Mouse (Mus musculus) heart, embryonic 12.5 days (tissue): ENCODE measurements around the gene Ttll6. TPM values are rescaled to one million over a fixed set of nuclear protein-coding genes. Genes with fewer than 3 reads are reported as not detected.
"Not testable (repeated sequence)": the region's sequence is repeated elsewhere in the genome, so short reads cannot be mapped to it uniquely, and the experiment has no call there.

Experiments
- ATAC-seq: fragments of 200-750 bp; cut with Nextera tagmentation; 2 replicates; pipeline ENCODE4 v1.8.0; 2017; ENCODE audit warnings: moderate TSS enrichment, moderate library complexity; ENCODE audit not compliant: insufficient number of reproducible peaks, low FRiP score
- H3K27ac ChIP-seq: fragments of 300-500 bp; sonication (generic); 2 replicates; pipeline ENCODE4 v1.5.1; 2016; ENCODE audit warnings: mild to moderate bottlenecking, moderate library complexity; ENCODE audit not compliant: poor library complexity, severe bottlenecking
- H3K27me3 ChIP-seq: fragments of 300-500 bp; sonication (generic); replicated peaks from 2 replicates; pipeline ENCODE4 v1.6.1; 2016; ENCODE audit warnings: mild to moderate bottlenecking, moderate library complexity
- H3K36me3 ChIP-seq: fragments of 300-500 bp; sonication (generic); 2 replicates; pipeline ENCODE4 v1.6.1; 2016; ENCODE audit warnings: mild to moderate bottlenecking, moderate library complexity
- H3K4me1 ChIP-seq: fragments of 300-500 bp; sonication (generic); replicated peaks from 2 replicates; pipeline ENCODE4 v1.6.1; 2016; ENCODE audit warnings: mild to moderate bottlenecking
- H3K4me2 ChIP-seq: fragments of 300-500 bp; sonication (generic); 2 replicates; pipeline ENCODE4 v1.6.1; 2016; ENCODE audit warnings: mild to moderate bottlenecking, moderate library complexity
- H3K4me3 ChIP-seq: fragments of 300-500 bp; sonication (generic); 2 replicates; pipeline ENCODE4 v1.5.1; 2016; ENCODE audit warnings: mild to moderate bottlenecking
- H3K9ac ChIP-seq: fragments of 300-500 bp; sonication (generic); 2 replicates; pipeline ENCODE4 v1.6.1; 2016; ENCODE audit warnings: mild to moderate bottlenecking, moderate library complexity
- H3K9me3 ChIP-seq: fragments of 300-500 bp; sonication (generic); replicated peaks from 2 replicates; pipeline ENCODE4 v1.6.1; 2016; ENCODE audit warnings: mild to moderate bottlenecking, moderate library complexity
- WGBS: fragments of 180-500 bp; shearing (Covaris S2); methylation state at CpG from one replicate; pipeline ENCODE4 v1.1.7; 2016; 5-methylcytosine and 5-hydroxymethylcytosine counted together
- polyA plus RNA-seq: library from polyadenylated mRNA; unstranded; fragments of >200 nt; fragmentation: Nextera tagmentation; extraction: Ambion mirVana; gene quantifications from 2 replicates; pipeline ENCODE4 v1.2.1, GENCODE M21; 2016

Gene Ttll6
- polyA plus RNA-seq, 1 experiment from 2014 or later: not detected

DNA sequence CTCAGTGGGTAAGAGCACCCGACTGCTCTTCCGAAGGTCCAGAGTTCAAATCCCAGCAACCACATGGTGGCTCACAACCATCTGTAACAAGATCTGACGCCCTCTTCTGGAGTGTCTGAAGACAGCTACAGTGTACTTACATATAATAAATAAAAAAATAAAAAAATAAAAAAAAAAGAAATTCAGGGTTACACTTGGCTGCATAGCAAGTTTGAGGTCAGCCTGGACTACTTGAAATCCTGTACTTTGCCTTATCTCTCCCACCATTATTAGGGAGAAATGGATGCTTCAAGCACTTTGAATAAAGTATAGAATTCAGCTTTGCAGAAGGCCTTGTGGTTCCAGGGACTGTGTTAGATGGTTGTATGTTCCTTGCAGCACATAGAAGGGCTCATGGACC is 16.7 kb upstream of the Ttll6 start:
- ATAC-seq, H3K4me1 ChIP-seq, H3K4me3 ChIP-seq, H3K36me3 ChIP-seq, H3K27ac ChIP-seq, H3K9ac ChIP-seq, H3K9me3 ChIP-seq, H3K4me2 ChIP-seq: not testable (repeated sequence)
- H3K27me3 ChIP-seq: peaks cover 23% of the 10 kb centered on the region
- 67% methylated on average over 3 of the region's 3 CpGs for WGBS

DNA sequence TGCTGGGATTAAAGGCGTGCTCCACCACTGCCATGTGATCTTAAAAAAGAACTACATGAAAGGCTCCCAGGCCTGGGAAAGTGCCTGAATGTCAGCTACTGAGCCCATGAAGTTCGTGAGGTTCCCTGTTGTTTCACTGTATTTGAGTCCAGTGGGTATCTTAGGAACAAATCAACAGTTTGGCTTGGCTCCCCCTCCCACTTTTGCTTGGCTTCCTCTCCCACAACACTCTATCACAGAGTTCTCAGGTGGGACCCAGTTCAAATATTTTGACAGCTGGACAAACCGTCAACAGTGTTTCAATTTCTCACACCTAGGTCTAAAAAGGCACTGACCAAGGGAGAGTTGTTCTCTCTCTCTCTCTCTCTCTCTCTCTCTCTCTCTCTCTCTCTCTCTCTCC is 14.2 kb upstream of the Ttll6 start:
- H3K4me3 ChIP-seq: no peak overlapping the region
- H3K36me3 ChIP-seq: no peaks in the 10 kb centered on the region
- ATAC-seq: no peak
- no peaks in the 10 kb centered on the region for H3K9me3 ChIP-seq
- H3K9ac ChIP-seq: no peak overlapping the region
- H3K27ac ChIP-seq: no peak overlapping the region
- peaks cover 4% of the 10 kb centered on the region; the same call in 1 of the 2 replicates for H3K4me1 ChIP-seq
- 52% methylated on average over 3 of the region's 3 CpGs for WGBS
- H3K27me3 ChIP-seq: peaks cover 43% of the 10 kb centered on the region
- H3K4me2 ChIP-seq: no peak overlapping the region

DNA sequence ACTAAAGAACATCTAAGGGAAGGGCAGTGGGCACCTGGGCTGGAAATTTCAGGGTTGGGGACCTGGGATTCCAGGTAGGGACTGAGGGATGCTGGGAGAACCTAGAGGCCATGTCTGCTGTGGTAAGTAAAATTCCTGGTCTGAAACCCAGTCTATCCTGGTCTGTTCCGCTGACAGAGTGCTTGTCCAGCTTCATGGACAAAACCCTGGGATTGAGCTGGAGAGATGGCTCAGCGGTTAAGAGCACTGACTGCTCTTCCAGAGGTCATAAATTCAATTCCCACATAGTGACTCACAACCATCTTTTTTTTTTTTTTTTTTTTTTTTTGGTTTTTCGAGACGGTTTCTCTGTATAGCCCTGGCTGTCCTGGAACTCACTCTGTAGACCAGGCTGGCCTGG is 10.8 kb upstream of the Ttll6 start:
- H3K4me1 ChIP-seq, ATAC-seq, H3K9ac ChIP-seq, H3K36me3 ChIP-seq, H3K4me2 ChIP-seq, H3K9me3 ChIP-seq, H3K27ac ChIP-seq, H3K4me3 ChIP-seq: not testable (repeated sequence)
- peaks cover 60% of the 10 kb centered on the region for H3K27me3 ChIP-seq
- WGBS: 67% methylated on average over 4 of the region's 4 CpGs

DNA sequence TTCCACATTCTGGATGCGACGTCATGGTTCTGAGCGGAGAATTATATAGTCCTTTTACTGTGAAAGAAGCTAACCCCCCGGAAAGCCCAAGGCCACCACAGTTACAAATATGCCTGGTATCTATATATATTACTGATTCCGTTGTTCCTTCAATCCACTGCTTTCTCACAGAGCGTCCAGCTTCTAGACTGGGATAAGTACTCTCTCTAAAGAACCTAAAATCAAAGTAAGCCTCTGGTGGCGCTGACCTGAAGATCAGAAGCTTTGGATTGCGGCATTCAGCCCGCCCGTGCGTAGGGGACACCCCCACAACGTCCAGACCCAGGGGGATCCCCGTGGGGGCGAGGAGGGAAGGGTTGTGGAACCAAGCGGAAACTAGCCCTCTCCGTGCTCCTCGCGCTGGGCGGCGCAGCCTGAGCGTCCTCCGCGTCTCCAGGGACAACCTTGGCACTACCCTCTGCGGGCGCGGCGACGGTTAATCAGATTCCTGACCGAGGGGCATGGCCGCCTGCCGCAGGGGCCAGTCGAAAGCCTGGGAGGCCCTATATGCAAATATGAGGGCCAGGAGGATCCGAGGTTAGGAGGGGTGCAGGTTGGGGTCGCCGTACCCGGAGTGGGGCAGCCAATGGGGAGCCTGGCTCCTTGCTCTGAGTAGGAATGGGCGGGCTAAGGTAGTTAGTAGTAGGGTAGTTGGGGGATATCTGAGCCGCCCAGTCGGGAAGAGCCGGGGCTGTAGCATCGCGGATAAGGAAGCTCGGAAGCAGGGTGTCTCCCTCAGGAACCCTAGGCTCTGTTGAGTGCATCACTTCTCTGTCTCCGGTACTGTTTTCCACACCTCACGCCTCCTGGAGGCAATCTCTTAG is 9.3 kb upstream of the Ttll6 start:
- peak overlapping the region; percentile 60; the same call in 1 of the 2 replicates for H3K9ac ChIP-seq
- no peaks in the 10 kb centered on the region for H3K9me3 ChIP-seq
- WGBS: 2% methylated on average over 45 of the region's 45 CpGs
- no peak overlapping the region for H3K27ac ChIP-seq
- peaks cover 8% of the 10 kb centered on the region; the same call in 1 of the 2 replicates for H3K4me1 ChIP-seq
- no peaks in the 10 kb centered on the region for H3K36me3 ChIP-seq
- H3K4me3 ChIP-seq: peak overlapping the region; percentile 55
- peaks cover 66% of the 10 kb centered on the region for H3K27me3 ChIP-seq
- ATAC-seq: no peak
- H3K4me2 ChIP-seq: peak overlapping the region; percentile 93

DNA sequence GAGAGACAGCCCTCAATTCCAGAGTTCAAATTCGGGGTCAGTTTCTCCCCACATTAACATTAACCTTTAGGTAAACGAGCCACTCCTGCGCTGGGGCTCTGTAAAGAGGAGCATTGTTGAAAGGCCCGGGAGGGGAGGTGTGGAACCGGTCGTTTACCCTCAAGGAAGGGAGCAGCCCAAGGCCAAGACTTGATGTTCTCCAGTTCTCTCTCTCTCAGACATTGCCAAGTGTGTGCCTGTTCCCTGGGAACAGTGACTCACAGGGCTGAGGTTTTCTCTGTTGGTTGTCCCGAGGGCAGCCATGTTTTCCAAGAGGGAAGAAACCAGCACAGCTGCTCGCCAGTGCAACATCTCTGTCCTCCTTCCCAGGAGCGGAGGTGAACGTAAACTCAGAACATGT is 3.0 kb upstream of the Ttll6 start:
- H3K4me2 ChIP-seq: no peak overlapping the region
- H3K4me3 ChIP-seq: no peak overlapping the region
- H3K36me3 ChIP-seq: no peaks in the 10 kb centered on the region
- H3K27me3 ChIP-seq: peaks cover 76% of the 10 kb centered on the region
- H3K9ac ChIP-seq: no peak overlapping the region
- no peaks in the 10 kb centered on the region for H3K9me3 ChIP-seq
- WGBS: 58% methylated on average over 10 of the region's 10 CpGs
- H3K4me1 ChIP-seq: no peaks in the 10 kb centered on the region
- H3K27ac ChIP-seq: no peak overlapping the region
- ATAC-seq: no peak

DNA sequence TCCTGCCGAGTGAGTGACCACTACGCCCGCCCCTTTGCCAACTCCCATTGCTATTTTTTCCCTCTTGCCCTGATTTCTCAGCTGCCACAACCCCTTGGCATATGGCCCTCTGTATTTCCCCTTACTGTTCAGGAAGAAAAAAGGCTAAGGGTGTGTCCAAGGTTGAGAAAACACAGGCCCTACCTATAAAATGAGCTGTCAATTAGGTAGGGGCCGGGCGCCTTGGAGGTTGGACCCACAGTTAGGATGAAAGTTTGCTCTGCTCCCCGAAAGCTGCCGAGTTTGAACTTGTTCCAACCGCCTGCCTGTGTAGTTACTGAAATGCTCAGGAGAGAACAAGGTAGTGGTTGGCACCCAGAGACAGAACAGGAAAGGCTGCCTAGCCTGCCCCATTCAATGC is 2.3 kb downstream of the Ttll6 start:
- peaks cover 69% of the 10 kb centered on the region for H3K27me3 ChIP-seq
- WGBS: 82% methylated on average over 8 of the region's 8 CpGs
- H3K27ac ChIP-seq: no peak overlapping the region
- no peak overlapping the region for H3K9ac ChIP-seq
- H3K36me3 ChIP-seq: no peaks in the 10 kb centered on the region
- no peaks in the 10 kb centered on the region for H3K4me1 ChIP-seq
- H3K4me3 ChIP-seq: no peak overlapping the region
- ATAC-seq: no peak
- no peaks in the 10 kb centered on the region for H3K9me3 ChIP-seq
- no peak overlapping the region for H3K4me2 ChIP-seq

DNA sequence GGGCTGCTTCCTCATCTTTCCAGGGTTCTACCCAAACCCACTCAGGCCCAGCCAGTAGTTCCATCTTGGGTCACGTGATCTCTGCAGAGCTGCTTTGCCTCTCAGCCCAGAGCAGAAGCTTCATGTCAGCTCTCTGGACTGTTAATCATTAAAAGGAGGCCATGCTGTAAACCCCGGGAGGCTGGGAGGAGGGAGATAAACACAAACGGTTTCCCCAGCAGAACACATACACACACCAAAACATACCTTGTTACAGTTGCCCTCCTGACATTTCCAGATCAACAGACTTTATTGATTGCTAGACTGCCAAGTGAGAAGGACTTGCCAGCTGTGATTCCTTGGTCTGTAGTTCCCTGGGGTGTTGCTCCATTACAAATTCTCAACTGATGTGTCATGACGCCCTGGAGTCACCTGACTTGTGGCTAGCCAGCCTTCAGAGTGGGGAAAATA is 7.2 kb downstream of the Ttll6 start:
- no peak overlapping the region for H3K4me2 ChIP-seq
- no peak overlapping the region for H3K9ac ChIP-seq
- no peaks in the 10 kb centered on the region for H3K9me3 ChIP-seq
- peaks cover under 1% of the 10 kb centered on the region; the same call in 1 of the 2 replicates for H3K4me1 ChIP-seq
- H3K36me3 ChIP-seq: no peaks in the 10 kb centered on the region
- no peak overlapping the region for H3K27ac ChIP-seq
- no peak overlapping the region for H3K4me3 ChIP-seq
- 24% methylated on average over 4 of the region's 4 CpGs for WGBS
- no peak for ATAC-seq
- peaks cover 48% of the 10 kb centered on the region for H3K27me3 ChIP-seq

DNA sequence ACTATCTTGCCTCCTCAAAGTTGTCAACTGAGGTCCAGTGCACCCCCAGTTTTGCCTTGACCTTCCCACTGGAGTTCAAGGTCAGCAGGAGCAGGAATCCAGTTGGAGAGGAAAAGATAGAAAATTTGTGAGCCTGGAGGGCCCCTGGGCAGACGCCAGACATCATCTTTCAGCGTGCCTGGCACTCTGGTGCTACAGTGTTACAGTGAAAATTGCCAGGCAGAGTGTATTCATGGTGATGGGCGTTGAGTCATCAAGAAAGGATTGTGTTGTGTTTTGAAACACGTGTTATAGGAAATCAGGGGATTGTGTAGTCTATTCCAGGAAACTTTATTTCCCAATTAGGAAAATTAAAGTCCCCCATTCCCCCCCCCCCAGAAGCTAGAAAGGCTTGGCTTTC is 10.2 kb downstream of the Ttll6 start:
- H3K27ac ChIP-seq: no peak overlapping the region
- H3K9me3 ChIP-seq: no peaks in the 10 kb centered on the region
- peaks cover 66% of the 10 kb centered on the region for H3K27me3 ChIP-seq
- WGBS: 45% methylated on average over 4 of the region's 4 CpGs
- H3K4me2 ChIP-seq: no peak overlapping the region
- no peak for ATAC-seq
- H3K9ac ChIP-seq: no peak overlapping the region
- H3K36me3 ChIP-seq: no peaks in the 10 kb centered on the region
- H3K4me1 ChIP-seq: peaks cover 4% of the 10 kb centered on the region; the same call in 1 of the 2 replicates
- no peak overlapping the region for H3K4me3 ChIP-seq

DNA sequence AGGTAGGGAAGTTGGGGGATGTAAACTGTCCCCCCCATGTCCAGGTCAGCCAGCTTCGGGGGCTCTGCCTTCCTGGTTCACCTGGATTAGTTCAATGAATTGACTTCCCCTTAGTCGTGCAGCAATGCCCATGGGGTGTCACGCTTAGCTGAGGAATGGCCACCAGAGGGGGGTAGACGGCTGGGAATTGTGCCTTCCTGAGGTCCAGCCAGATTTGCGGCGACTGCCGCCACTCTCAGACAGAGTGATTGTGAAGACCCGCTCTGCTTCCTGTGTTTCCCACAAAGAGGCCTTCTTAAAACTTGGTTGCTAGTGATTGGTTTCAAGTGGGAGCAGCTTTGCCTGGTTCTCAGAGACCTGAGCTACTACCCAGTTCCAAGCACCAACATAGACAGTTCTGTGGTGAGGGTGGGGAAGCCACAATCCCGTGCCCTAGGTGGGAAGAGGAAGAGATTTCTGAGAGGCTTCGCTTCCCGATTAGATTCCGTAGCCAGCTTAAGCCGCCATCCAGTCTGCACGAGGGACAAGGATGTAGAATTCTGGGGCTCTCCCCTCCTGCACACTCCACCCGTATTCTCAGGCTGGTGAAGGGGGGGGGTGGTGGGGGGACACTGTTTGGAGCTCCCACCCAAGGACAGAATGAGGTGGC is 12.2 kb downstream of the Ttll6 start:
- Histone ChIP-seq H3K4me1 (peaks cover 4% of the 10 kb centered on the region; the same call in 1 of the 2 replicates), H3K36me3 (no peaks in the 10 kb centered on the region), H3K4me2 (peak overlapping the region; percentile 61), H3K4me3 (peak overlapping the region; percentile 25; the same call in 1 of the 2 replicates), H3K9ac (peak overlapping the region; percentile 44; the same call in 1 of the 2 replicates), H3K27me3 (peaks cover 72% of the 10 kb centered on the region), H3K27ac (no peak overlapping the region), H3K9me3 (no peaks in the 10 kb centered on the region)
- under 1% methylated on average over 15 of the region's 15 CpGs for WGBS
- no peak for ATAC-seq

DNA sequence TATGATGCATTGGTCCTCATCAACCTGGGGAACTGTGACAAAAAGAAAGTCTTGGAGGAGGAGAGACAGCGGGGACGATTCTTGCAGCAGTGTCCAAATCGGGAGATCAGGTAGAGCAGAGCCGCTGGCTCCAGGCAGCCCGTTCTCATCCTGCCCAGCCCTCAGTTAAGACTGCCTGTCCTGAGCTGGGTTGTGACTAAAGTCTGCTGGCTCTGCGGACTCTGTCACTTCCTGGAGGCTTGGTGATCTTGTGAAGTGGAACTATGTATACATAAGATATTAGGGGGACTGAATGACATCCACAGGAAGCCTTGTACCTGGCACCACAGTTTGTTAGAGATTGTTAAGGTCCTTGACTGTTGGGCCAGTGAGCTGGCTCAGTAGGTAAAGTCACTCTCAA is 13.9 kb downstream of the Ttll6 start:
- no peak overlapping the region for H3K9ac ChIP-seq
- no peaks in the 10 kb centered on the region for H3K9me3 ChIP-seq
- peaks cover 90% of the 10 kb centered on the region for H3K27me3 ChIP-seq
- H3K27ac ChIP-seq: no peak overlapping the region
- H3K4me3 ChIP-seq: no peak overlapping the region
- ATAC-seq: no peak
- WGBS: 68% methylated on average over 6 of the region's 6 CpGs
- no peaks in the 10 kb centered on the region for H3K36me3 ChIP-seq
- H3K4me2 ChIP-seq: no peak overlapping the region
- H3K4me1 ChIP-seq: peaks cover 4% of the 10 kb centered on the region; the same call in 1 of the 2 replicates

DNA sequence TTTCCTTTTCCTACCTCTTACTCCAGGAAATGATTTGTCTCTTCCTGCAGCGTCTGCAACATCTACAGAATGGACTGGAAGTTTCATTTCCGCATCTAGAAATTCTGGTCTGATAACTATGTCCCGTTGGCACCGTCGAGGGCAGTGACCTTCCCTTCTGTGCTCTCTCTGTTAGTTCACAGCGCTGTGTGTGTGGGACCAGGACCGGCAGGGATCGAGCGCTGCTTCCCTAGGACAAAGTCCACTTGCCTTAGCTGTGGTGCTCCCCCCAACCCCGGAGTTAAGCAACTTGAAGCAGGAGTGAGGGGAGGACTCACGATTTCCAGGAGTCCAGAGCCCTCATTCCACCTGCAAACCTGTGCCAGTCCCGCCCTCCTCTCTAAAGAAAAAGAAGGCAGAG is 31.2 kb downstream of the Ttll6 start:
- Histone ChIP-seq H3K4me1 (no peaks in the 10 kb centered on the region), H3K27me3 (peaks cover 87% of the 10 kb centered on the region), H3K4me2 (no peak overlapping the region), H3K4me3 (no peak overlapping the region), H3K9me3 (0 out of 2 replicates have a peak, but pooled peaks cover 3% of the 10 kb centered on the region), H3K36me3 (no peaks in the 10 kb centered on the region), H3K9ac (no peak overlapping the region), H3K27ac (no peak overlapping the region)
- ATAC-seq: no peak
- 56% methylated on average over 12 of the region's 12 CpGs for WGBS
